Mouse (Mus musculus) erythroid progenitor cell, adult 5-6 weeks (primary cell): ENCODE measurements around the gene Cldn24. TPM values are rescaled to one million over a fixed set of nuclear protein-coding genes. Genes with fewer than 3 reads are reported as not detected.
A peak's percentile ranks its signal among the peaks of the same experiment; 100 is the strongest.

Experiments
- ATAC-seq: replicated peaks from 2 replicates; pipeline ENCODE4 v1.8.0; 2016; ENCODE audit warnings: moderate number of reproducible peaks, mild to moderate bottlenecking, moderate TSS enrichment, inconsistent platforms; ENCODE audit not compliant: poor library complexity, low FRiP score, severe bottlenecking
- total RNA-seq, 2 experiments: library from RNA; stranded (forward) in 1 of 2; stranded (reverse) in 1 of 2; fragments of 150-400 nt in 1 of 2; fragments of 186-747, 209-891 nt in 1 of 2; gene quantifications; 2 replicates each; pipeline versions ENCODE4 v1.2.3 to v1.2.4; 2015 to 2017; ENCODE audit warnings: low replicate concordance in 2 of 2

Cldn24 gene
- total RNA-seq, 2 experiments from 2014 or later: not detected

DNA sequence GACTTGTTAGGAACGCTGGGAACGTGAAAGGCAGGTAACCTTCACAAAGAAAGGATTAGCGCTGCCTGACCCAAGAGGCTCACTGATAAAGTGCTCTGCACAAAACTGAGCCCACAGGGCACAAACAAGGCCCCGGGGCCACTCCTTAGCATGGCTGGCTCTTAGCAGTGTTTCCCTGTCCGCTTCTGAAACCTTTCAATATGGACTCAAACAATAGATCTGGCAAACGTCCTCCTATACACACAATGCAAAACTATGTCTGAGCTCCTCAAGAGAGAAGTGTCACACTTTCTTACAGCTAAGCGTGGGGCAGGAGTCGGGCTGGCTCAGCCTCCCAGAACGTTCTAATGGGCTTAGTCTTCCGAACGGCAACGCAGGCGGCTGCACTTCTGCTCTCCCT, 2.2 kb downstream of the Cldn24 start, which contains the start of gene Cldn22:
Cldn22 (plus strand) TSS at position 301 of the 400 bp plus-strand sequence.
- ATAC-seq: no peak

DNA sequence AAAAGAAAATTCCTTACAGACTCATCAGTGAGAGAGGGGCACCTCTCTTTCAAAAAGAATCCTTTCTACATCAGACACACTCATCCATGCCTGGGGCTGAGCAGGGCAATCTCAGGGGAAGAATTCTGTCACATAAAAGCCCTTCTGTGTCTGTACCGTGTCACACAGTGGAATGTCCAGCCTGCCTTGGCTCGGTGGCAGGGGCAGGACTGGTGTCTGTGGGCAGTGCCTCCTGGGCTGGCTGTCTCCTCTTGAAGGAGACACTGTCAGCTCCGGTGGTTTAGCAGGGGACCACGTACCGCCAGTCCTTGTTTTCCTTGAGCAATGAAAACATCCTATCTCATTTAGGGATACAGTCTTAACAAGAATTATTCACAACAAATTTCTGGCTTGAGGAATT, 3.7 kb downstream of the Cldn24 start:
- ATAC-seq: no peak

DNA sequence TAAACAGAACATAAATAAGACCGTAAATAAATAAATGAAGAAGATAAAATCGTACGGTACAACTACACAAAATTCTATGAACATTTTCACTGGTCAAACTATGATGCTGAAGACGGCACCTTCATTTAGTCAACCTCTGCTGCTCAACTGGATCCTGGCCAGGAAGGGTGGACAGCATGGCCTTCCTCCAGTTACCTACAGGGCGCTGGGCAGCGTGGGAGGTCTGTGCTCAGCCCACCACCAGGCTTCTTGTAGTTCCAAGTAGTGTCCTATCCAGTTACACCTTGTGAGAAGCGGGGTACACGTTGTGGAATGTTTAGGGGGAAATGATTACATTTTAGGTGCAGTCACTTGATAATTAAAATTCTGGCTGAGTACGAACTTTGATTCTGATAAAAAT, 5.0 kb downstream of the Cldn24 start:
- ATAC-seq: no peak

- ATAC-seq: no peak
These were observed 10.7 kb downstream of the Cldn24 start for GRCm38 (mm10) chr8:47832616-47833015.

DNA sequence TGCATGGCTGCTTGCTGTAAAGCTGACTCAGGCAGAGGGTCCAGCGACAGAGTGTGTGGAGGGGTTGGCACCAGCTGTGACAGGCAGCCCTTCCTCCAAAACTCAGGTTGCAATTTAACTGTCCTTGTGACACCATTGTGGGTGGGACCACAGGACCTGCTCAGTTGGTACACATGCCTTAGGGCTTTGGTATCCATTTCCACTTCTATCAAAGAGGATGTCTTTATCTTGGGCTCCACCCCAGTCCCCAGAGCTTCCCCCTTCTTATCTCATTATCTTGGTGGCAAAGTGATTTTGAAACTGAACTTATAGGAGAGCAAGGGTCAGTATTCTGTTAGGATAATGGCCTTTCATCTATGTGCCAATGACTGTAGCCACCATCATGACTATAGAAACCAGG, 12.0 kb downstream of the Cldn24 start:
- no peak for ATAC-seq

DNA sequence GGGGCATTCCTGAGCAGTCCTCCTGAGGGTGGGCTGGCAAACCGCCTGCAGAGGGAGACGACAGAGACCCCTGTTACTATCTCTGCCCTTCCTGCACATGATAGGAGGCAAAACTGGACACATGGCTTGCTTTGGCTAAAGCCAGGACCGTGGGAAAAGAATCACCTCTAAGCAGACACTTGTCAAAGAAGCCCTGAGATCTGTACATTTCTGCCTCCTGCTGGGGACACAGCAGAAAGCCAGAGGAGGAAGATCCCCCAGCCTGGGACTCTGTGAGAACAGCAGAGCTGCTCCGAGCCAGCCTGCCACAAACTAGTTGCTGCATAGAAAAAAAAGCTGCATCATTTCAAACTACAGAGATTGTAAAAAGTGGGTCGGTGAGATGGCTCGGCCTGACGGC, 21.1 kb downstream of the Cldn24 start:
- ATAC-seq: no peak

DNA sequence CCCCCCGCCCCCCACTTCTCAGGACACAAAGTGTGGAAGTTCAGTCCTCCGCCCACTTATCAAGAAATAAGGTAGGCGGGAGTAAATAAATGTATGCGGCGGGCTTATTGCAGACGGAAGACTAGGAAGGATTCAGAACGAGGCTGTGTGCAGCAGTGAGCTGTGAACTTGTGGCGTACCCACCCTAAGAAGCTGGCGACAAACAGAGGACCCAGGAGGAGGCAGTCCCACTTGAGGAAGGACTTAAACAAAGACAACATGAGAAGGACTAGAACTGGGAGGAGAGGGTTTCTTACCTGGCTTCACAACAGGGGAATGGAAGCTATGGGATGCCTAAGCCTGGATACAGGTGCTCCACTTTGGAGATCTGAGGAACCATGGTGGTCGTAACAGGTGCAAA, 21.7 kb downstream of the Cldn24 start:
- ATAC-seq: no peak

GRCm38 (mm10) chr8:47845956-47846355, 24.0 kb downstream of the Cldn24 start:
- no peak for ATAC-seq

- no peak for ATAC-seq
These were observed 25.2 kb downstream of the Cldn24 start for GRCm38 (mm10) chr8:47847161-47847560.

GRCm38 (mm10) chr8:47847931-47848330, 26.0 kb downstream of the Cldn24 start:
- ATAC-seq: no peak

GRCm38 (mm10) chr8:47849842-47850241, 27.9 kb downstream of the Cldn24 start:
- no peak for ATAC-seq

DNA sequence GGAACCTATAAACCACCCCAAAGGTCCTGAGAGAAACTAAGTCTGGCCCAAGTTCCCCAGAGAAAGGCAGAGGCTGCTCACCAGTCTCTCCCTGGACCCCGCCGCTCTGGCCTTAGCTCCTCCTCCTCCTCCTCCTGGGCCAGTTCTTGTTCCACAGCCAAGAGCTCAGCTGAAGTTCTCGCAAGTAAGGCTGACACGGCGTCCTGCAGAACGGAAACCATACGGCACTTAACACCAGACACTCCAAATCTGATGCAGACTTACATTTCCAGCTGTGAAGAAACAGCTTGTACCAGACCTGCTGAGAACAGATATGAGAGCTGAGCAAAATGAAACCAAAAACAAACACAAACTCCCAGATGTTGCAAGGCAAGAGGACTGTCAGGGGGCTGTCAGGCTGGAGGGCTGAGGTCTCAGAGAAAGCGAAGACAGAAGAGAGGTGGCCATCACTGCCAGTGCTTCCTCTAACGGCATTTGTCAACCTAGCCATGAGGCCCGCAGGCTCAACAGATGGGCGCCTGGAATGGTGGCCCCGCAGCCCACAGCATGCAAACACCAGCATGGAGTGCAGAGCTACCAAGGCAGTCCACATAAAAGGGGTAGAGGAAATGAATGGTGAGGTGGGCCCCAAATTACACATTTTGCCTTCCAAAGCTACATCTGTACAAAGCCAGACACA, 30.0 kb downstream of the Cldn24 start:
- ATAC-seq: peak; percentile 54; the same call in 1 of the 2 replicates

DNA sequence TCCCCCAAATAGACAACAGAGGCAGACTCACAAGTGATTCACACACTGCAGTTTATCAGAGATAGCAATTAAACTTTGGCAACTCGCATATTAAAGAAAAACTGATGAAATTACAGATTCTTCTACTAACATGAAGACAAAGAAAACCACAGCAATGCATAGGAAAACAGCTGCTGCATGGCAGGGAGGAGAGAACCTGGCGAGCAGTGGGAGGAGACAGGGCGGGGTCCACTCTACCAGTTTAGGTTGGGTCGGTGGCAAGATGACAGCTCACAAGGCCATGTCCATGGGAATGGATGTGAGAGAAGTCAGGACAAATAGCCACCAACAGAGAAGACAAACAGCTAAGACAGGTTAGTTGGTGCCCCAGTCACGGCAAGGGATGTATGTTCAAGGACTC, 30.8 kb downstream of the Cldn24 start:
- ATAC-seq: no peak

- ATAC-seq: no peak
These were observed 31.4 kb downstream of the Cldn24 start for GRCm38 (mm10) chr8:47853356-47853755.

- no peak for ATAC-seq
These were observed 37.3 kb downstream of the Cldn24 start for GRCm38 (mm10) chr8:47859259-47859658.

- ATAC-seq: no peak
These were observed 44.6 kb downstream of the Cldn24 start for GRCm38 (mm10) chr8:47866568-47866967.

- ATAC-seq: peak; percentile 58; the same call in 1 of the 2 replicates
These were observed 45.1 kb downstream of the Cldn24 start for GRCm38 (mm10) chr8:47867067-47867466.

Other genes with a start within 250 kb of the Cldn24 start
- gene Ing2, start 146.6 kb upstream of the Cldn24 start, total RNA-seq (2015; ENCODE audit: low replicate concordance): 11.5 and 16.8 TPM in 2 replicates
- 31.4 and 31.5 TPM in 2 replicates for gene Ing2, start 146.6 kb upstream of the Cldn24 start, total RNA-seq (2017; ENCODE audit: low replicate concordance)
- gene Cdkn2aip, start 108.2 kb upstream of the Cldn24 start, total RNA-seq (2015; ENCODE audit: low replicate concordance): 11.2 and 13.0 TPM in 2 replicates
- 14.4 and 15.7 TPM in 2 replicates for gene Cdkn2aip, start 108.2 kb upstream of the Cldn24 start, total RNA-seq (2017; ENCODE audit: low replicate concordance)
- gene Cldn22, start 2.3 kb downstream of the Cldn24 start, total RNA-seq (2015; ENCODE audit: low replicate concordance): not detected in 2 replicates
- gene Cldn22, start 2.3 kb downstream of the Cldn24 start, total RNA-seq (2017; ENCODE audit: low replicate concordance): not detected in 2 replicates
- gene Wwc2, start 168.8 kb downstream of the Cldn24 start, total RNA-seq (2015; ENCODE audit: low replicate concordance): under 0.01 and 0.84 TPM in 2 replicates
- gene Wwc2, start 168.8 kb downstream of the Cldn24 start, total RNA-seq (2017; ENCODE audit: low replicate concordance): 0.53 and 0.64 TPM in 2 replicates